Mouse (Mus musculus) embryonic facial prominence, embryonic 13.5 days (tissue): ENCODE data around the gene Zbtb25. TPM values are rescaled to one million over a fixed set of nuclear protein-coding genes. Genes with fewer than 3 reads are reported as not detected.

Source experiments
- ATAC-seq: fragments of 200-750 bp; cut with Nextera tagmentation; 2 replicates; pipeline ENCODE4 v1.8.0; 2017; ENCODE audit warnings: low read depth; ENCODE audit not compliant: insufficient number of reproducible peaks, insufficient read depth, low FRiP score, low TSS enrichment
- H3K27ac ChIP-seq: fragments of 300-500 bp; sonication (generic); 2 replicates; pipeline ENCODE4 v1.5.1; 2015; ENCODE audit warnings: moderate library complexity, mild to moderate bottlenecking, inconsistent platforms
- H3K27me3 ChIP-seq: fragments of 300-500 bp; sonication (generic); 2 replicates; pipeline ENCODE4 v1.6.1; 2015; ENCODE audit warnings: mild to moderate bottlenecking, inconsistent platforms
- H3K36me3 ChIP-seq: fragments of 300-500 bp; sonication (generic); 2 replicates; pipeline ENCODE4 v1.6.1; 2015; ENCODE audit warnings: mild to moderate bottlenecking, inconsistent platforms
- H3K4me1 ChIP-seq: fragments of 300-500 bp; sonication (generic); 2 replicates; pipeline ENCODE4 v1.6.1; 2015; ENCODE audit warnings: inconsistent platforms
- H3K4me2 ChIP-seq: fragments of 300-500 bp; sonication (generic); 2 replicates; pipeline ENCODE4 v1.6.1; 2015; ENCODE audit warnings: moderate library complexity, mild to moderate bottlenecking, inconsistent platforms
- H3K4me3 ChIP-seq: fragments of 300-500 bp; sonication (generic); 2 replicates; pipeline ENCODE4 v1.5.1; 2015; ENCODE audit warnings: mild to moderate bottlenecking, inconsistent platforms
- H3K9ac ChIP-seq: fragments of 300-500 bp; sonication (generic); 2 replicates; pipeline ENCODE4 v1.6.1; 2015; ENCODE audit warnings: mild to moderate bottlenecking, inconsistent platforms
- H3K9me3 ChIP-seq: fragments of 300-500 bp; sonication (generic); 2 replicates; pipeline ENCODE4 v1.6.1; 2016; ENCODE audit warnings: inconsistent platforms
- WGBS: fragments of 180-500 bp; shearing (Covaris S2); methylation state at CpG from one replicate; pipeline ENCODE4 v1.1.7; 2015; ENCODE audit warnings: mixed read lengths; 5-methylcytosine and 5-hydroxymethylcytosine counted together
- polyA plus RNA-seq: library from polyadenylated mRNA; unstranded; fragments of >200 nt; fragmentation: Nextera tagmentation; extraction: Ambion mirVana; gene quantifications from 2 replicates; pipeline ENCODE4 v1.2.1, GENCODE M21; 2015

The Zbtb25 gene
- polyA plus RNA-seq, 1 experiment from 2014 or later = 22.3 TPM

DNA sequence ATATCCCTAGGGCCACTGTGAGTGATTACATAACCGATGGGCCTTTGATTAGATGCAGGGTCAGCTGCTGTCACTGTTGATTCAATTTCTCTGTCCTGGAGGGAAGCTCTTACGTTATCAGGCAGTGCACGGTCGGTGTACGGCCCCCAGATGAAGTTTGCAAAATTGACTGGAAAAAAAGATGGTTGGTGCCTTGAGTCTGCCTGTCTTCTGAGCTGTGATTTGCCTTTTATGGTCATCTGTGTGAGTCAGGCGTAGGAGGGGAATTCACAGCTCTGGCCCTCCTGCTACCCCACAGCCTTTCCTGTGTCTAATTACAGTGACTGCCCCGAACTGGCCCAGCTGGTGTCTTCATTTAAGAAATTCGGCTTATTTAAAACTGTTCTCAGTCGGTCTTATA lies 61.4 kb downstream of the Zbtb25 start:
- no peak overlapping the region for H3K4me3 ChIP-seq
- no peak overlapping the region for H3K9ac ChIP-seq
- no peak for ATAC-seq
- no peak overlapping the region for H3K4me2 ChIP-seq
- no peaks in the 10 kb centered on the region for H3K9me3 ChIP-seq
- no peaks in the 10 kb centered on the region for H3K27me3 ChIP-seq
- peaks cover 58% of the 10 kb centered on the region for H3K36me3 ChIP-seq
- WGBS = 39% methylated on average over 9 of the region's 9 CpGs
- H3K27ac ChIP-seq = no peak overlapping the region
- peaks cover 9% of the 10 kb centered on the region; the same call in 1 of the 2 replicates for H3K4me1 ChIP-seq

DNA sequence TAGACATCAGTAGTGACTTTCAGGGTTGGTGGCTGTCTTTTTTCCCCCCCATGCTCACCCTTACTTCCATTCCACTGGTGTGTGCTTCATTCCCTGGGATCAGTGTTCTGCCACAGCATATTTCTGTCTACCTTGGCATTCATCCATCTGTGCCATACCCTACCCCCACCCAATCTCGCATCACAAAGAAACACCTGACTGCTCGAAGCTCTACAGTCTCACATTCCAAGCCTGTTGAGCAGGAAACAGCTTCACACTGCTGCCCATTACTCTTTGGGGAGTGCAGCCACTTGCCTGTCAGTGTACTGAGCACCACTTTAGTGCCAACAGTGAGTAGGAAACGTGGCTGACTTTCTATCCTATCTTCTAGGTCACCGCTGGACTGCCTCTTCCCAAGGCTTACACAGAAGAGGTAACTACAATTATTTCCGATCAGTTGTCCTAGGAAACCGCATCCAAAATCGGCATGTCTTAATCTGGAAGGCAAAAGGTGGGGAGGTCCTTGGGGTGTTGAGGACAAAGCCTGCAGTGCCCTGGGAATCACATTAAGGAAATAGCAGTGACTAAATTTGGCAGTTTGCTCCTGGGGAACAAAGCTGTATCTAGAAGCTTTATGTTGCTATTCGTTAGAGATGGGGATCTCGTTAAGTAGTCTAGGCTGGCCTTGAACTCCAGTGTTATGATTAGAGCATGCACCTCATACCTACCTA lies 62.4 kb downstream of the Zbtb25 start:
- Histone ChIP-seq H3K4me3 (no peak overlapping the region), H3K27ac (no peak overlapping the region), H3K9me3 (no peaks in the 10 kb centered on the region), H3K9ac (no peak overlapping the region), H3K4me1 (peaks cover 12% of the 10 kb centered on the region), H3K36me3 (peaks cover 54% of the 10 kb centered on the region), H3K4me2 (no peak overlapping the region), H3K27me3 (no peaks in the 10 kb centered on the region)
- WGBS = 80% methylated on average over 9 of the region's 9 CpGs
- ATAC-seq = peak; percentile 56; the same call in 1 of the 2 replicates

DNA sequence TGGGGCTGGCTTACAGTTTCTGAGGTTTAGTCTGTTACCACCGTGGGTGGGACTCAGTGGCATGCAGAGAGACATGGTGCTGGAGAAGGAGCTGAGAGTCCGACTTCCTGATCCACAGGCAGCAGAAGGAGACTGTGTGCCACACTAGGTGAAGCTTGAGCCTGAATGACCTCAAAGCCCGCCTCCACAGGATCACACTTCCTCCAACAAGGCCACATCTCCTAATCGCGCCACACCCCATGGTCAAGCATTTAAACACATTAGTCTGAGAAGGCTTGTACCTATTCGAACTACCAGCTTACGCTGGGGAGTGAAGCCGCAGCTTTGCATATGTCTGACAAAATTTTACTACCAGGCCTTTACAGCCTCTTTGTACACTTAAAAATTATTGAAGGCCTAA lies 64.3 kb downstream of the Zbtb25 start:
- peaks cover 12% of the 10 kb centered on the region for H3K4me1 ChIP-seq
- WGBS = 88% methylated on average over 8 of the region's 8 CpGs
- H3K4me3 ChIP-seq = no peak overlapping the region
- no peak overlapping the region for H3K4me2 ChIP-seq
- H3K36me3 ChIP-seq = peaks cover 55% of the 10 kb centered on the region
- H3K27ac ChIP-seq = 0 out of 2 replicates have a peak overlapping the region, but pooled peaks have one; percentile 1
- no peak for ATAC-seq
- H3K9me3 ChIP-seq = no peaks in the 10 kb centered on the region
- H3K9ac ChIP-seq = no peak overlapping the region
- no peaks in the 10 kb centered on the region for H3K27me3 ChIP-seq

DNA sequence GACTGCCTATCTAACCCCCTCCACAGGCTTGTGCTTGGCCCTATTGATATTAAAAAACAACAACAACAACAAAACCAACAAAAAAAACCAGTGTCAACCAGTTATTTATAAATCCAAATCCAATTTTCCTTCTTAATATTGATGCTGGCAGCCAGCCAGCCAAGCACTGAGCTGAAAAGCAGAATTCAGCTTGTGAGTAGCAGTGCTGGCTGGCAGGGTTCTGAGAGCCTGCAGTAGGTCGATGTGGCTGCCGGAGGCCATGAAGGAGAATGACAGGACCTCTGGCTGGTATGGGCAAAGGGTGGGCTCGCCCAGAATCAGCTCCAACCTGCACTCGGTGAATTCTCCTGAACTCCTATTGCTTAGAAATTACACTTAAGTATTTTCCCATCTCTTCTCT lies 65.2 kb downstream of the Zbtb25 start:
- Histone ChIP-seq H3K27ac (peak overlapping the region; percentile 48; the same call in 1 of the 2 replicates), H3K36me3 (peaks cover 58% of the 10 kb centered on the region), H3K4me3 (no peak overlapping the region), H3K27me3 (no peaks in the 10 kb centered on the region), H3K4me2 (no peak overlapping the region), H3K9me3 (no peaks in the 10 kb centered on the region), H3K4me1 (peaks cover 12% of the 10 kb centered on the region), H3K9ac (no peak overlapping the region)
- ATAC-seq = no peak
- 68% methylated on average over 4 of the region's 4 CpGs for WGBS

DNA sequence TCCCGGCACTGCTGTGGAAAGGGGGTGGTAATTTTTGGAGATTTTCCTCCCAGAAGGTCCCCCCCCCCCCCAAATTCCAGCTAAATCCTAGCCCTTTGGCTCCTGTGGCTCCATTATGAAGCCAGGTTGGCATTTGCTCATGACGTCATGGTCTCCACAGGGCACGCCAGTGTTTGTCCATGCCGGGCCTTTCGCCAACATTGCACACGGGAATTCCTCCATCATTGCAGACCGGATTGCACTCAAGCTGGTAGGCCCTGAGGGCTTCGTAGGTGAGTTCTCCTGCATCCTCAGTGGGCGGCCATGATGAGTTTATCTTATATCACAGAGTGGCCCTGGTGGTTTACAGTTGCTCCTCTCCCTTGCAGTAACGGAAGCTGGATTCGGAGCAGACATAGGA lies 65.9 kb downstream of the Zbtb25 start:
- Histone ChIP-seq H3K27ac (peak overlapping the region; percentile 48), H3K36me3 (peaks cover 65% of the 10 kb centered on the region)
- 90% methylated on average over 11 of the region's 11 CpGs for WGBS

DNA sequence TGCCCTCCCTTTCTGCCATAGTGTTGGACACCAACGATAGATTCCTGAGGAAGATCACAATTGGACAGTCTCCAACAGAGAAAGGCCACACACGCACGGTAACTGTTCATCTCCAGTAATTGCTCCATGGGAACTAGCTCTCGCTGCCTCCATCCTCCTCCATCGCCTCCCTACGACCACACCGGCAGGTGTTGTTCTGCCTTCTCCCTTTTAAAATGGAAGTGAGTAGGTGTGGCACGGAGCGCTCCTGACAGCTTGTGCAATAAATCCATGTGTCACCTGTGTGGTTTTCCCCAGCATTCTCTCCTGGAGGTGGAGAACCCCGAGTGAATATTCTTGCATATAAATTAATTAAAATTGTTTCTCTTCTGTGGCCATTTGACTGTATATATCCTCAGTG lies 69.0 kb downstream of the Zbtb25 start:
- WGBS = 95% methylated on average over 10 of the region's 10 CpGs
- no peak for ATAC-seq
- H3K9ac ChIP-seq = no peak overlapping the region
- H3K36me3 ChIP-seq = peaks cover 72% of the 10 kb centered on the region
- H3K4me2 ChIP-seq = no peak overlapping the region
- no peaks in the 10 kb centered on the region for H3K27me3 ChIP-seq
- no peaks in the 10 kb centered on the region for H3K9me3 ChIP-seq
- H3K27ac ChIP-seq = no peak overlapping the region
- peaks cover 7% of the 10 kb centered on the region; the same call in 1 of the 2 replicates for H3K4me1 ChIP-seq
- no peak overlapping the region for H3K4me3 ChIP-seq

More for the DNA sequence above, 65.9 kb downstream of the Zbtb25 start:
- Histone ChIP-seq H3K4me2 (no peak overlapping the region), H3K4me1 (peaks cover 12% of the 10 kb centered on the region), H3K9me3 (no peaks in the 10 kb centered on the region), H3K4me3 (no peak overlapping the region), H3K27me3 (no peaks in the 10 kb centered on the region), H3K9ac (no peak overlapping the region)
- ATAC-seq = no peak

DNA sequence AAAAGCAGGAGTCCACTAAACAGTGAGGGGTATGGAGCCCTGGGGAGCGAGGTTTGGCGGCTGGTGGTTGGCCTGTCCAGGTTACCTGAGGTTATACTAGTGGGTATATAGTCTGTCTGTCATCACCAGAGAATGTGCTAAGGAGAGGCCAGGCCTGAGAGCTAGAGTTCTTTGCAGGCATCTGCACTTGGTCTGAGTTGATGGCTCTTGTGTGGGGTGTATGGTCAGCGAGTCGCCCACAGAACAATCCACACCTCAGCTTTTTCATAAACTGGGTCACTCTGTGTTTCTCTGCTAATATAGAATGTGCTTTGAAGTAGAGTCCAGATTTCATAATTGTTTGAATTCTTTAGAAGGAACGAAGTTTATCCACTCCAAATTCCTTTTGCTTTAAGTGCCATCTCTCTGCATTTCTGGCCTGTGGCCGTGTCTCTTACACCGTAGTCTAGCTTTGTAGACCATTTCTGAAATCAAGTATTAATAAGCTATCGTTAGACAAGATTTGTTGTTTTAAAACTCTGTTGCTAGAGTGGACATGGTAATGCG lies 70.0 kb downstream of the Zbtb25 start:
- Histone ChIP-seq H3K4me1 (peaks cover 3% of the 10 kb centered on the region; the same call in 1 of the 2 replicates), H3K36me3 (peaks cover 76% of the 10 kb centered on the region), H3K4me3 (no peak overlapping the region), H3K27ac (no peak overlapping the region), H3K9ac (no peak overlapping the region), H3K9me3 (no peaks in the 10 kb centered on the region), H3K4me2 (no peak overlapping the region), H3K27me3 (no peaks in the 10 kb centered on the region)
- no peak for ATAC-seq
- WGBS = 94% methylated on average over 9 of the region's 9 CpGs

DNA sequence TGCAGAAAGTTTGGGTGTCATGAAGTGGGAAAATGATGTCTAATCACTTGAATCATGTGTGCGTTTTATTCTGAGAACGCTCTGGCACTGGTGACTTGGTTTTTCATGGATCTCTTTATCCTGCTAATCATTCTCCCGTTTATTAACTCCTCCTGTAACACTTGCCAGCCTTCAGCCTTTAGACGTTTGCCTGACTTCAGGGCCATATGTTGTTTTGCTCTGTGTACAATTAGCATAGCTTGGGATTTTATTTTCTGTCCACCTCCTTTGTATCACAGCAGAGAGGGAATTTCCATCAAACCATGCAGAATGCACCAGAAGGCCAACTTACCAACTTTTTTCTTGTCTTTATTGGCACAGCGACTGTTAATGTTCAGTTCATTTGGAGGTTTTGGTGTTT lies 71.6 kb downstream of the Zbtb25 start:
- WGBS = 80% methylated on average over 5 of the region's 5 CpGs
- Histone ChIP-seq H3K36me3 (peaks cover 77% of the 10 kb centered on the region), H3K27ac (no peak overlapping the region), H3K9ac (no peak overlapping the region), H3K4me3 (no peak overlapping the region), H3K4me2 (no peak overlapping the region), H3K27me3 (no peaks in the 10 kb centered on the region), H3K9me3 (no peaks in the 10 kb centered on the region), H3K4me1 (peaks cover 3% of the 10 kb centered on the region; the same call in 1 of the 2 replicates)
- no peak for ATAC-seq

Other genes with a start within 250 kb of the Zbtb25 start
- gene Esr2, start 192.3 kb downstream of the Zbtb25 start, polyA plus RNA-seq = 0.21 and 0.31 TPM in 2 replicates
- 0.12 TPM in 1 of 2 replicates, not detected in the other for gene Tex21, start 122.9 kb downstream of the Zbtb25 start, polyA plus RNA-seq
- gene Mthfd1, start 114.3 kb downstream of the Zbtb25 start, polyA plus RNA-seq = 73.9 and 76.8 TPM in 2 replicates
- 1.1 and 1.5 TPM in 2 replicates for gene Akap5, start 44.7 kb downstream of the Zbtb25 start, polyA plus RNA-seq
- gene Zbtb1, start 664 bp upstream of the Zbtb25 start, polyA plus RNA-seq = 11.3 and 11.6 TPM in 2 replicates
- 5.8 and 8.9 TPM in 2 replicates for gene Hspa2, start 34.6 kb upstream of the Zbtb25 start, polyA plus RNA-seq
- 3.9 and 4.8 TPM in 2 replicates for gene Ppp1r36, start 47.9 kb upstream of the Zbtb25 start, polyA plus RNA-seq
- gene Plekhg3, start 161.3 kb upstream of the Zbtb25 start, polyA plus RNA-seq = 5.7 and 6.5 TPM in 2 replicates